Mouse (Mus musculus) embryonic facial prominence, embryonic 14.5 days (tissue): ENCODE data around the gene Has3. TPM values are rescaled to one million over a fixed set of nuclear protein-coding genes. Genes with fewer than 3 reads are reported as not detected.
A peak's percentile ranks its signal among the peaks of the same experiment; 100 is the strongest.

ENCODE experiments used
- ATAC-seq: fragments of 200-750 bp; cut with Nextera tagmentation; 2 replicates; pipeline ENCODE4 v1.8.0; 2017; ENCODE audit warnings: low read depth, moderate number of reproducible peaks, moderate TSS enrichment
- DNase-seq: peaks from one replicate; pipeline ENCODE4 v3.0.0-alpha.2; 2015; ENCODE audit warnings: low spot score
- H3K27ac ChIP-seq: fragments of 300-500 bp; sonication (generic); replicated peaks from 2 replicates; pipeline ENCODE4 v1.5.1; 2014; ENCODE audit warnings: low read depth, mild to moderate bottlenecking, low read length, moderate library complexity
- H3K27me3 ChIP-seq: fragments of 300-500 bp; sonication (generic); replicated peaks from 2 replicates; pipeline ENCODE4 v1.6.1; 2014; ENCODE audit warnings: low read length; ENCODE audit not compliant: control insufficient read depth, insufficient read depth
- H3K36me3 ChIP-seq: fragments of 300-500 bp; sonication (generic); 2 replicates; pipeline ENCODE4 v1.6.1; 2014; ENCODE audit warnings: low read length, mixed read lengths; ENCODE audit not compliant: control insufficient read depth, insufficient read depth
- H3K4me1 ChIP-seq: fragments of 300-500 bp; sonication (generic); 2 replicates; pipeline ENCODE4 v1.6.1; 2014; ENCODE audit warnings: antibody characterized with exemption, low read length; ENCODE audit not compliant: control insufficient read depth, insufficient read depth
- H3K4me2 ChIP-seq: fragments of 300-500 bp; sonication (generic); 2 replicates; pipeline ENCODE4 v1.6.1; 2014; ENCODE audit warnings: low read depth, mild to moderate bottlenecking, low read length, moderate library complexity, mixed read lengths
- H3K4me3 ChIP-seq: fragments of 300-500 bp; sonication (generic); 2 replicates; pipeline ENCODE4 v1.5.1; 2014; ENCODE audit warnings: low read depth, mild to moderate bottlenecking, low read length
- H3K9ac ChIP-seq: fragments of 300-500 bp; sonication (generic); 2 replicates; pipeline ENCODE4 v1.6.1; 2014; ENCODE audit warnings: low read depth, mild to moderate bottlenecking, low read length, moderate library complexity, mixed read lengths
- H3K9me3 ChIP-seq: fragments of 300-500 bp; sonication (generic); 2 replicates; pipeline ENCODE4 v1.6.1; 2016; ENCODE audit warnings: low read length; ENCODE audit not compliant: control insufficient read depth
- WGBS: fragments of 180-500 bp; shearing (Covaris S2); extraction: QIAGEN DNeasy Blood & Tissue Kit; methylation state at CpG from one replicate; pipeline ENCODE4 v1.1.7; 2014; 5-methylcytosine and 5-hydroxymethylcytosine counted together
- polyA plus RNA-seq: library from polyadenylated mRNA; unstranded; fragments of >200 nt; fragmentation: Nextera tagmentation; extraction: Ambion mirVana; gene quantifications from 2 replicates; pipeline ENCODE4 v1.2.1, GENCODE M21; 2014

Gene Has3
- polyA plus RNA-seq, 1 experiment from 2014 or later = 0.70 TPM

DNA sequence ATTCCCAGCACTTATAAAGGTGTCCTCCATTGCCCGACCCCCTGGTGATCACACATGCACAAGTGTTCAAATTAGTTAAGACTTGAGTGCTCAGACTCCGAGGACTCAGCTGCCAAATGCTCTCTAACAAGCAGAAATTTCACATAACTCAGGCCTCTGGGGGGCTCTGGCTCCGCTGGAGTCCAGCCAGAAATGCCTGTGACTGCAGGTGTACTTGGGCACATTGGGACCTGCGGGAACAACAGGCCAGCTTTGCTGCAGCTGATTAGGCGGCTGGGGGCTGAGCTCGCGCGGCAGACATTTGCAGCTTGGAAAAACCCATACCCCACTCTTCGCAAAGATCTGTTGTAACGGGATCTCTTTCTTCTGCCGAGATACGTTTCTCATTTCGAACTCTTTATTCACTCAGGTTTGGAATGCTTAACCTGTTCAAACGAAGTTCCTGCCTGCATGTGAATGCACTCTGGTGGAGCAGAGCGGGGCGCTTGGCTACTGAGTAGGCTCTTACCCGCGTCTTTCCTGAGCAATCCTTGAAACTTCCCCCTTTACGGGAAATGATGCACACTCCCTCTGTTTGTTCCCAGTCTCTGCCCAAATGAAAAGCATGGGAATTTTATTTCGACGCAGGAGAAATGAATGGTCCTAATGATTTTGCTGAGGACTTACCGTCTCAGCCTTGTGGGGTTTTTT is 62.5 kb downstream of the Has3 start:
- H3K4me3 ChIP-seq = peak overlapping the region; percentile 31
- H3K4me2 ChIP-seq = peak overlapping the region; percentile 59
- H3K36me3 ChIP-seq = no peaks in the 10 kb centered on the region
- peak overlapping the region; percentile 28 for H3K9ac ChIP-seq
- H3K4me1 ChIP-seq = peaks cover 32% of the 10 kb centered on the region
- ATAC-seq (peak; percentile 56; the same call in 1 of the 2 replicates), DNase-seq (peak; percentile 89)
- H3K27me3 ChIP-seq = no peaks in the 10 kb centered on the region
- no peaks in the 10 kb centered on the region for H3K9me3 ChIP-seq
- 5% methylated on average over 22 of the region's 22 CpGs for WGBS
- peak overlapping the region; percentile 63 for H3K27ac ChIP-seq

DNA sequence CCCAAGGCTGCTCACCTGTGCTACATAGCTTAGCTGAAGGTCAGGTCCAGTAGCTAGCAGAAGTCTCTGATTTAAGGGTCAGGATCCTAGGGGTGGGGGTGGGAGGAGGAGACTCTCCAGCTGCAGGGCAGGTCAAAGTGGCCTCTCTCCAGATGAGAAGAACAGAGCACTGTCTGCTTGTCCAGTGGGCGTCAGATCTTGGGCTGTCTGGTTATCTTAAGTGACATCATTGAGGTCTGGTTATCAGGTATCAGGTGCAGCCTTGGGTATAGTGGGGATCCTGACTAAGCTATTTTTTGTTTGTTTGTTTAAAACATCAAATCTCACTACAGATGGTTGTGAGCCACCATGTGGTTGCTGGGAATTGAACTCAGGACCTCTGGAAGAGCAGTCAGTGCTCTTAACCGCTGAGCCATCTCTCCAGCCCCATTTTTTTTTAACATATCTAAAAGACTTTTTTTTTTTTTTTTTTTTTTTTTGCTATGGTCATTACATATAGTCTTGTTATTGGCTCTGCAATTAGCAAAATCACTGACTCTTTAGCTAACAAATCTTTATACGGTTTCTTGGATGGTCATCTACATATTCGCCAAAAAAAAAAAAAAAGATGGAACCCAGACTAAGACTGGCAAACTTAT is 63.6 kb downstream of the Has3 start:
- 83% methylated on average over 4 of the region's 4 CpGs for WGBS
- Histone ChIP-seq H3K27ac (no peak overlapping the region), H3K4me3 (no peak overlapping the region), H3K4me1 (peaks cover 40% of the 10 kb centered on the region), H3K9me3 (no peaks in the 10 kb centered on the region), H3K4me2 (no peak overlapping the region), H3K9ac (no peak overlapping the region), H3K27me3 (no peaks in the 10 kb centered on the region), H3K36me3 (no peaks in the 10 kb centered on the region)
- DNase-seq (no peak), ATAC-seq (no peak)

Other genes starting within 250 kb of the Has3 start
- 6.1 and 7.2 TPM in 2 replicates for gene Tango6, start 187.2 kb upstream of the Has3 start, polyA plus RNA-seq
- 60.4 and 65.0 TPM in 2 replicates for gene Utp4, start 23.4 kb downstream of the Has3 start, polyA plus RNA-seq
- 16.3 and 18.5 TPM in 2 replicates for gene Sntb2, start 65.5 kb downstream of the Has3 start, polyA plus RNA-seq
- gene Vps4a, start 161.0 kb downstream of the Has3 start, polyA plus RNA-seq = 71.3 and 78.2 TPM in 2 replicates
- 30.5 and 31.7 TPM in 2 replicates for gene Pdf, start 178.4 kb downstream of the Has3 start, polyA plus RNA-seq
- gene Cog8, start 186.4 kb downstream of the Has3 start, polyA plus RNA-seq = 32.8 and 39.0 TPM in 2 replicates
- 97.3 and 98.4 TPM in 2 replicates for gene Nip7, start 186.6 kb downstream of the Has3 start, polyA plus RNA-seq
- gene Tmed6, start 195.4 kb downstream of the Has3 start, polyA plus RNA-seq = not detected in 2 replicates
- 14.8 and 15.1 TPM in 2 replicates for gene Terf2, start 226.3 kb downstream of the Has3 start, polyA plus RNA-seq